Mouse (Mus musculus) left cerebral cortex, adult 6 months (tissue): ENCODE measurements around the gene Lalba. TPM values are rescaled to one million over a fixed set of nuclear protein-coding genes. Genes with fewer than 3 reads are reported as not detected.

Source experiments
- long read RNA-seq, 2 experiments: library from polyadenylated mRNA; unstranded; transcript quantifications; one replicate each; pipeline ENCODE4 v2.0.0; 2019 to 2020
- polyA plus RNA-seq: library from polyadenylated mRNA; unstranded; fragments of <200 nt; fragmentation: Nextera tagmentation; gene quantifications from 2 replicates; pipeline ENCODE4 v1.2.3, GENCODE M21; 2021

Gene Lalba
- polyA plus RNA-seq: not detected in 2 replicates
- long read RNA-seq, experiment 1: 0 reads
- long read RNA-seq, experiment 2: 0 reads

GRCm38 (mm10) chr15:98482701-98483100 is at the start of gene Lalba:
Gene Lalba, minus strand, starts transcription at chr15:98482721.

GRCm38 (mm10) chr15:98492102-98492501 is 9.6 kb upstream of the Lalba start, which contains the start of gene Olfr279:
Gene Olfr279, plus strand, starts transcription at chr15:98492402.

GRCm38 (mm10) chr15:98469596-98469995 is 12.9 kb downstream of the Lalba start, which contains the start of gene OR5BS1P:
Gene OR5BS1P, plus strand, starts transcription at chr15:98469896.

GRCm38 (mm10) chr15:98452288-98452687 is 30.2 kb downstream of the Lalba start, which contains the start of gene Olfr281:
Gene Olfr281, plus strand, starts transcription at chr15:98452588.

GRCm38 (mm10) chr15:98430925-98431324 is 51.6 kb downstream of the Lalba start, which contains the start of gene Olfr282:
Gene Olfr282, plus strand, starts transcription at chr15:98431225.

Other genes with a start within 250 kb of the Lalba start
- not detected in 2 replicates for gene Olfr286, start 248.3 kb downstream of the Lalba start, polyA plus RNA-seq
- not detected in 2 replicates for gene H1fnt, start 225.4 kb downstream of the Lalba start, polyA plus RNA-seq
- gene Zfp641, start 186.6 kb downstream of the Lalba start, polyA plus RNA-seq: 2.7 and 3.1 TPM in 2 replicates
- not detected in 2 replicates for gene Olfr285, start 165.4 kb downstream of the Lalba start, polyA plus RNA-seq
- not detected in 2 replicates for gene Olfr284, start 141.7 kb downstream of the Lalba start, polyA plus RNA-seq
- gene Olfr283, start 101.8 kb downstream of the Lalba start, polyA plus RNA-seq: not detected in 2 replicates
- gene Olfr282, start 51.5 kb downstream of the Lalba start, polyA plus RNA-seq: not detected in 2 replicates
- not detected in 2 replicates for gene Olfr281, start 30.1 kb downstream of the Lalba start, polyA plus RNA-seq
- not detected in 2 replicates for gene OR5BS1P, start 12.8 kb downstream of the Lalba start, polyA plus RNA-seq
- gene Olfr279, start 9.7 kb upstream of the Lalba start, polyA plus RNA-seq: 0.01 TPM in 1 of 2 replicates, not detected in the other
- 39.2 and 43.9 TPM in 2 replicates for gene Kansl2, start 51.5 kb upstream of the Lalba start, polyA plus RNA-seq
- gene Ccnt1, start 88.2 kb upstream of the Lalba start, polyA plus RNA-seq: 21.6 and 24.3 TPM in 2 replicates
- not detected in 2 replicates for gene 4930415O20Rik, start 88.3 kb upstream of the Lalba start, polyA plus RNA-seq
- 2.3 and 3.5 TPM in 2 replicates for gene Adcy6, start 127.4 kb upstream of the Lalba start, polyA plus RNA-seq
- gene Cacnb3, start 148.1 kb upstream of the Lalba start, polyA plus RNA-seq: 69.9 and 113 TPM in 2 replicates
- gene Ddx23, start 180.2 kb upstream of the Lalba start, polyA plus RNA-seq: 21.4 and 22.1 TPM in 2 replicates
- 18.2 and 20.5 TPM in 2 replicates for gene Rnd1, start 194.7 kb upstream of the Lalba start, polyA plus RNA-seq
- gene Ccdc65, start 225.5 kb upstream of the Lalba start, polyA plus RNA-seq: 8.6 and 9.4 TPM in 2 replicates
- gene Fkbp11, start 245.5 kb upstream of the Lalba start, polyA plus RNA-seq: 3.7 and 4.3 TPM in 2 replicates